Mouse (Mus musculus) testis, postnatal 10 days (tissue): ENCODE data around the gene Srsf4.

Experiments
- DNase-seq: peaks from one replicate; pipeline ENCODE4 v3.0.0; 2021; ENCODE audit warnings: low spot score

The Srsf4 gene

DNA sequence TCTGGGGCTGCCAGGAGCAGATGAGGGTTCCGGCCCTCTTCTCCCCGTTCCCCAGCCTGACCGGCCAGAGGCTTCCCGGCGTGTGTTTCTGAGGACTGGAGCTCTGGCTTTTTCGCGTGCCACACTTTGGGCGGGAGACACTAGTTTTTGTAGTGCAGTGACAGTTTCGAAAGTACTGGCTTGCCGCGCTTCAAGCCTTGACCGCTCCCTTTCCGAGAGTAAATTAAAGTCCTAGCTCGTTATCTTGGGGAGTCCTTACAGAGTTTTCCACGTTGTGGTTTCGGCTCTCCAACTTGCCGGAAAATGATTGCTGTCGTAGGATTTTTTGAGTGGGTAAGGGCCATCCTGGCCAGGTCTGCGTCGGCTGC, 736 bp downstream of the Srsf4 start:
- DNase-seq = no peak

- DNase-seq = no peak
Measured at GRCm38 (mm10) chr4:131874567-131874966, 1.1 kb downstream of the Srsf4 start.

- no peak for DNase-seq
Measured at GRCm38 (mm10) chr4:131875242-131875641, 1.8 kb downstream of the Srsf4 start.

DNA sequence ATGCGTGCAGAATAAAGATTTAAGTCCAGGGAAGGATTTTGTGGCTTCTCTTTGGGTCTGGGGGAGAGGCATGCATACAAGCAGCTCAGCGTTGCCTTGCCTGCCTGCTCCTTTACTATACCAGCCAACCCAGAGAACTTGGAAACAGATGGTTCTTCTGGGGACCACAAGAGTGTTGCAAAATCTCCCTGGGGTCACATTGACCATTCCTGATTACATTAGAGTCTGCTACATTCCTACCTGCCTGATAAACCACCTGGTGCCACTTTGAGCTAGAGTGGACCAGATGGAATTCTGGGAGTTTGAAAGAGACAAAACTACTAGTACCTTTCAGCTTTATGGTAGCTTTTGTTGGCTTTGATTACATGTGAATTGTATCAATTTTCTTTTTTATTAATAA, 3.4 kb downstream of the Srsf4 start:
- DNase-seq = no peak

GRCm38 (mm10) chr4:131879692-131880091, 6.3 kb downstream of the Srsf4 start:
- no peak for DNase-seq

- no peak for DNase-seq
Measured at GRCm38 (mm10) chr4:131881306-131881705, 7.9 kb downstream of the Srsf4 start.

DNA sequence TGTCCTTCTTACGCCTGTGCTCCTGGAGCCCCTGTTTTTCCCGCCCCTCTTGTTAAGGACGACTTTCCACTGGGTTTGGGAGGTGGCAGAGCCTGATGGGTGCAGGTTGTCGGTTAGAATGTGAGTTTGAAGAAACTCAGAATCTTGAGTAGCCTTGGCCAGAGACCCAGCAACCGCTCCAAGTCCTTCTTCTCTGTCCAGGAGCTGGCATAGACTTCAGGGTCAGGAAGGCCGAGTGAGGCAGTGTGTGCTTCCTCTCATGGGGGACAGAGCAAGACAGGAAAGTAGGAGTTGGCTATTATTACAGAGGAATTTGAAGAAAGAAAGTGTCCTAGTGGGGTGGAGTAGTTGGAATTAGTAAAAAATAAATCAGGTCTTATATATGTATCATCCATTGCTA, 10.2 kb downstream of the Srsf4 start:
- DNase-seq = no peak

- DNase-seq = no peak
Measured at GRCm38 (mm10) chr4:131885376-131885775, 12.0 kb downstream of the Srsf4 start.

DNA sequence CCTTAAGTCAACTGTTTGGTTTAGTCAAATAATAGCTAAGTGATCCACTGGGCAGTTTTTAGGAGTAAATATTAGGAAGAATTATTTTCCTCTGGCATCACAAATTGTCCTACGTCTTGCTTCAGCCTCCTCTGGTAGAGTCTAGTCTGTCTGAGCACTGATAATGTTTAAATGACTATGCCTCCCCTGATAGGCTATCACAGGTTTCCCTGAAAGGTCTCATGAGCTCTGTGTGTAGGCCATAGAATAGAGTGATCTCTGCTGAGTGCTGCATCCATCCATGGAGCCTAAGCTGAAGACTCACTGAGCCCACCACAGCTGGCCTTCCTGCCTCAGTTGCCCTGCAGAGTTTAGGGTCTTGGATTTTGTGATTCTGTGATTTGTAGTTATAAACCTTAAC, 15.1 kb downstream of the Srsf4 start:
- DNase-seq = no peak

GRCm38 (mm10) chr4:131890692-131891091, 17.3 kb downstream of the Srsf4 start:
- DNase-seq = no peak

DNA sequence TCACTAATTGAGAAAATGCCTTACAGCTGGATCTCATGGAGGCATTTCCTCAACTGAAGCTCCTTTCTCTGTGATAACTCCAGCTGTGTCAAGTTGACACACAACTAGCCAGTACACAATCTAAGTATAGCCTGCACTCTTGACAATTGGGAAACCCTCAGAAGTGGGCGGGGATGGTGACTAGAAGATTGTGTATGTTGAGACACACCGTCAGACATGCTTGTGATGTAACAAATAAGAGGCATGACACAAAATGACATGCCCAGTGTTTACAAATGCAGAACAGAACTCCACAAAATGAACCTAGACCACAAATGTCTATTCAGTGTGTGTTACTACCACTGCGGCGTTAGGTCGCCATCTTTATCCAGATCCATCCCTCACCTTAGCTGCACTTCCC, 23.7 kb downstream of the Srsf4 start:
- DNase-seq = no peak

GRCm38 (mm10) chr4:131897787-131898186, 24.4 kb downstream of the Srsf4 start:
- no peak for DNase-seq

GRCm38 (mm10) chr4:131898503-131899179, 25.2 kb downstream of the Srsf4 start:
- no peak for DNase-seq

DNA sequence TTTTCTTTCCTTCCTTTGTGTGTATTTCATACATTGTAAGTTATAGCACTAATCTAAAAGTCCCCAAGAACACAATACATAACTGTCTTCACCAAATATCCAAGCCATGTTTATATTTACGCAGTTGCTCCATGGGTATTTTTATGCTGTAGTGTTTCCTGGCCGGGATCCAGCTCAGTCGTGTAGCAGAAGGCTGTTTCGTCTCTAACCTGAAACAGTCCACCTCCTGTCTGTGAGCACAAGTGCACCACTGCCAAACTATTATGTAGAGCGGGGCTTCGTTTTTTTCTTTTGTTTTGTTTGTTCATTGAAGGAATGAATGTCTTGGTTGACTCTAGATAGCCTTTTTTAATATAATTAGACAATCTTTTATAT, 25.8 kb downstream of the Srsf4 start:
- no peak for DNase-seq

DNA sequence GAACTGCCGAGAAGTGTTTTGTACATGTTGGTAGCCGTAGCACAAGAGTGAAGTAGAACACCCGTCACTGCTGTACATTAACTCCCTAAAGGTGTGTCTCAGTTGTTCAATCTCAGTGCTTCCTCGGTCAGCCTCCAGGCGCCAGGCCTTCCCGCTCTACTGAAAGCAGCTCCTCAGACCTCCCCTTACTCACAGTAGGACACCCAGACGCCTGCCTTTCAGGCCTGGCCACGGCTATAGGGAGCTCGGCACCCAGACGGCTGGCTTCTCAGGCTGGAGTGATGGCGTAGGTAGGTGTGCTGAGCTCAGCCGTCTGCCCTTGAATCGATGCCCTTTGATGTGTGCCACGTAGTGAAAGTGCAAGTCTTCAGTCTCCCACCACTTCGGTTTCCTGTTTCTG, 27.7 kb downstream of the Srsf4 start:
- DNase-seq = no peak

- DNase-seq = peak; percentile 77
Measured at GRCm38 (mm10) chr4:131904478-131904877, 31.1 kb downstream of the Srsf4 start.

DNA sequence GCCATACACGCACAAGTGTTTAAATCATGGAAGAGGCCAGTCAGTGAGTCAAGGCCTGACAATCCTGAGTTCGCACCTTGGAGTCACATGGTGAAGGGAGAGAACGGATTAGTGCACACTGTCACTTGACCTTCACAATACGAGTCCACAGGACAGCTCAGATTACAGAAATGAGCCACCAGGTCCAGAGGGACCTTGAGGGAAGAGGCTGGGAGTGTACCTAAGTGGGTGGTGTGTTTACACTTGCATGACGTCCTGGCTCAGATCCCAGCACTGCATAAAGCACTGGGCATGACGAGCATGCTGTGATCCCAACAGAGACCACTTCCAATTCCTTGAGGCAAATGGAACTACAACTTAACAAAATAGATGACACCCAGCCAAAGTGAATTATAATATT, 33.0 kb downstream of the Srsf4 start:
- no peak for DNase-seq

GRCm38 (mm10) chr4:131907912-131908311, 34.5 kb downstream of the Srsf4 start:
- no peak for DNase-seq

DNA sequence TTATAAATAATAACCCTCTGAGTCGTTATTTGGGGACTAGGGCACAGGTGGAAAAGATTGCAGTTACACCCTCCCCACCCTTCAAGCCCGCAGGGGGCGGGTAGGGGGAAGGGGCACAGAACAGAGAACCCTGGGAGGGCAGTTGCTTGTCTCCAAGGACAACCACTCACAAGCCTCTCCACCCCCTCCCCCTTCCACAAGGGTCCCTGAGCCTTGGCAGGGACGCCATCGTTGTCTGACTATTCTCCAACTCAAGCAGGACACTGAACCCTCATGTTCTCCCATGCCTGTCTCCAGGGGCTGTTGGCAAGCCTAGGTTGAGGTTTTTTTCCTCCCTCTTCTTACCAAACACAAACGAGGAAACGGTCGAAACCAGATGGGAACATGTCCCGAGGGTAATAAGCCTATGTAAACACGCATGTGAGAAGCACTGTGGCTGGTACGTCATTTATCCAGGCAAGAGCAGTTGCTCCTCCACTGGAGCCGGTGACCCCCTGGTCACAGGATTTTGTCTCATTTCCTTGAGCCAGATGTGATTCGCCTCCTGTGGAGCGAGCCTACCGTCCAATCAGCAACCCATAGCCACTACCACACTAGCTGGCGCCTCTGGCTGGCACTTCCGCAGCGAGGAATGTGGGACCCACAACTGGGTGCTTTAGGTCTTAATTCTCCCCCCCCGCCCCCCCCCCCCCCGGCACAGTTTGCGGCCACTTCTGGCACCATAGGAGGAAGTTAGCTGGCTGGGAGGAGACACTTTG, 37.0 kb downstream of the Srsf4 start:
- no peak for DNase-seq

GRCm38 (mm10) chr4:131911521-131911920, 38.1 kb downstream of the Srsf4 start:
- no peak for DNase-seq

DNA sequence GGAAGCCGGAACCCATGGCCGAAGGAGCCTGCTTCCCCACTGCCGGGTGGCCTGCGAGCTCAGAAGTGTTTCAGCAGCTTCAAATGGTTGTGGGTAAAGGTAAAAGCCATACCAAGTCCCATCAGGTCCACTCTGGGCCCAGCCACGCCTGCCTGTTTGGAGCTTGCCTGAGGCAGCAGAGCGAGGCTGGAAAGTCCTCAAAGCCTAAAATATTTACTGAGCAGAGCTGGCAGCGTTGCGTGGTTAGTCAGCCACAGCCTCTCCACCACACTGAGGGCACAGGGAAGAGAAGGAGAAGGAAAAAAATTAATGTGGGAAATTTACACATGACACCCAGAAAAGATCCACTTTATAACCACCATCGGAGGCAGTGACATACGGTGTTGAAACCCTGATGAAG, 40.1 kb downstream of the Srsf4 start:
- DNase-seq = no peak

DNA sequence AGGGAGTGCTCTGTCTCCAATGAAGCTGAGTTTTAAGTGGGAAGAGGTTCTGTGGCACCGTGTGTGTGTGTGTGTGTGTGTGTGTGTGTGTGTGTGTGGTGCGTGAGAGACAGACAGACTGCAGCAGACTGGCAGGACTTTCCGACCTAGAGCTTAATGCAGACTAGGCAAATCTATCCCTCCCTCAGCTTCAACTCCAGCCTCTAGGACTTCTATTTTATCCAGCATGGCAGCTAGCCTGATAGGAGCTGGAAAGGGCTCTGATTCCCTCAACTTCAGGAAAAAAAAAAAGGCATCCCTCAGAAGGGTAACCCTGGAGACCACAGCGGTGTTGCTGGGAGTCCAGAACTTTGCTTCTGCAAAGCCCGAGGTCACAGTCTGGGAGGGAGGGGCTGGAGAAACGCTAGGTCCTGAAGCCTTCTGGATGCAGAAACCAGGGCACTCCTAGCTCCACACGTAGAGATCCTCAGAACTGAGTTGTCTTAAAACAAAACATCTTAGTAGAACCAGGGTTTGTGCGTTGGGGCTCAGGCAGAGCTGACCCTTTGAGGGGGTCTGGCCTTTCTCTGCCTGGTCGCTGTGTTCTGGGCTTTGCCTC, 40.7 kb downstream of the Srsf4 start:
- no peak for DNase-seq

GRCm38 (mm10) chr4:131914891-131915469, 41.6 kb downstream of the Srsf4 start:
- no peak for DNase-seq
